Mouse (Mus musculus): Measurements from ENCODE around the gene Pknox2. TPM values are rescaled to one million over a fixed set of nuclear protein-coding genes. Genes with fewer than 3 reads are reported as not detected.

The Pknox2 gene
- polyA plus RNA-seq, 1 experiment from 2014 or later: 5.4 TPM

DNA sequence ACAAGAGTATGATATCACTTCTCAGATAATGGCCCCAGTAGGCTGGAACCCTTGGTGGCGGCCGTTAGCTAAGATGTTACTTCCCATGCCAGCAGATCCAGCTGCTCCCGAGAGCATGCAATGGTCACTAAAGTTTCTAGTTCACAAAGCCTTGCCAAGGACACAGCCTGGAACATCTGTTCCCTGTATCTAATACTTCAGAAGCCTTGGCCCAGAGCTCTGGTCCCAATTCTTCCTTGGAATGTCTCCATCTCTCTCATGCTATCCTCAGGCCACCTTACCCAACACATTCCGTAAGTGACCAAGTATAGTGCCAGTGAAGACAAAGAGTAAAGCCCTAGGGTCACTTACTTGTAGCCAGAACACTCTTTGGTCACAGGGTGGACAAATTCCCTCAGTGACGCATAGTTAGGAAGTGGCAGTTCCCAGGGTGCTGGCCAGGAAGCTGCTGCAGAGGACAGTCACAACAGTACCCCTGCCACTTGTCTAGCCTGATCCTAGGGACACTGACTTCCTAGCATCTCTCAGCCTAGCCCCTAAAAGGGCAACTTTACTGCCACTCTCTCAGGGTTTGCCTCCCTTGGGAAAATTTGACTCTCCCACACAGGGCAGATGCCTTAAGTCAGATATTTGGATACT is 200.0 kb downstream of the Pknox2 start:
- WGBS: 92% methylated on average over 5 of the region's 5 CpGs
- no peak for ATAC-seq (ENCODE audit: low FRiP score, low TSS enrichment)

DNA sequence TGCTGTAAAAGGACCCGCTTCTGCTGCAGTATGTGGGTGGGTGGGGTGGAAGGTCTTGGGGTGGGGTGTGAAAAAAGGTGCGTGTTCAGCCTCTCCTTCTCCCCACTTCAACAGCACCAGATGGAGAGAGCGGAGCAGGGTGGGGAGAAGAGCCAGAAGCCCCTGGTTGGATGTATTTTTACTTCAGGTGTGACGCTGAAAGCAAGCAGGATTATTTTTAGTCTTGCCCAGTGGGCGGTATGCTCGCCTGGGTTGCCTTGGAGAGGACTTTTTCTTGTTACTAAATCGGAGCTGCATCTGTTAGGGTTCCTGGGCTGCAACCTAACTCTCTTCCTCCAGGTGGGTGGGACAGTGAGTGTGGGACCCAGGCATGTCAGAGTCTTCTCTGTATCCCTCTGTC is 202.4 kb downstream of the Pknox2 start:
- Histone ChIP-seq H3K9me3 (ENCODE audit: control insufficient read depth, low read length) (no peaks in the 10 kb centered on the region), H3K27ac (ENCODE audit: low read depth, low read length) (no peak overlapping the region), H3K27me3 (ENCODE audit: control insufficient read depth, insufficient read depth, low read length) (no peaks in the 10 kb centered on the region), H3K4me2 (replicated peaks; ENCODE audit: low read depth, low read length) (no peak overlapping the region), H3K4me1 (ENCODE audit: control insufficient read depth, insufficient read depth, low read length) (peaks cover 14% of the 10 kb centered on the region; the same call in 1 of the 2 replicates), H3K9ac (ENCODE audit: low read depth, low read length) (no peak overlapping the region), H3K4me3 (ENCODE audit: low read length) (no peak overlapping the region), H3K36me3 (ENCODE audit: control insufficient read depth, insufficient read depth, low read length) (no peaks in the 10 kb centered on the region)
- WGBS: 69% methylated on average over 7 of the region's 7 CpGs
- no peak for ATAC-seq (ENCODE audit: low FRiP score, low TSS enrichment)

More for the DNA sequence above, 200.0 kb downstream of the Pknox2 start:
- Histone ChIP-seq H3K4me2 (replicated peaks; ENCODE audit: low read depth, low read length) (no peak overlapping the region), H3K9me3 (ENCODE audit: control insufficient read depth, low read length) (no peaks in the 10 kb centered on the region), H3K4me3 (ENCODE audit: low read length) (no peak overlapping the region), H3K27ac (ENCODE audit: low read depth, low read length) (no peak overlapping the region), H3K4me1 (ENCODE audit: control insufficient read depth, insufficient read depth, low read length) (peaks cover 7% of the 10 kb centered on the region; the same call in 1 of the 2 replicates), H3K9ac (ENCODE audit: low read depth, low read length) (no peak overlapping the region), H3K36me3 (ENCODE audit: control insufficient read depth, insufficient read depth, low read length) (no peaks in the 10 kb centered on the region), H3K27me3 (ENCODE audit: control insufficient read depth, insufficient read depth, low read length) (no peaks in the 10 kb centered on the region)

GRCm38 (mm10) chr9:36942561-36942960 is 204.6 kb downstream of the Pknox2 start:
- WGBS: 91% methylated on average over 2 of the region's 2 CpGs
- no peaks in the 10 kb centered on the region for H3K36me3 ChIP-seq (ENCODE audit: control insufficient read depth, insufficient read depth, low read length)
- H3K4me1 ChIP-seq (ENCODE audit: control insufficient read depth, insufficient read depth, low read length): peaks cover 15% of the 10 kb centered on the region
- no peak overlapping the region for H3K9ac ChIP-seq (ENCODE audit: low read depth, low read length)
- no peak overlapping the region for H3K27ac ChIP-seq (ENCODE audit: low read depth, low read length)
- no peak overlapping the region for H3K4me2 ChIP-seq (replicated peaks; ENCODE audit: low read depth, low read length)
- no peak for ATAC-seq (ENCODE audit: low FRiP score, low TSS enrichment)
- H3K9me3 ChIP-seq (ENCODE audit: control insufficient read depth, low read length): no peaks in the 10 kb centered on the region
- H3K4me3 ChIP-seq (ENCODE audit: low read length): no peak overlapping the region
- H3K27me3 ChIP-seq (ENCODE audit: control insufficient read depth, insufficient read depth, low read length): no peaks in the 10 kb centered on the region

GRCm38 (mm10) chr9:36942131-36942530 is 205.1 kb downstream of the Pknox2 start:
- H3K4me1 ChIP-seq (ENCODE audit: control insufficient read depth, insufficient read depth, low read length): peaks cover 15% of the 10 kb centered on the region
- no peak overlapping the region for H3K4me3 ChIP-seq (ENCODE audit: low read length)
- no peak overlapping the region for H3K9ac ChIP-seq (ENCODE audit: low read depth, low read length)
- ATAC-seq (ENCODE audit: low FRiP score, low TSS enrichment): no peak
- no peaks in the 10 kb centered on the region for H3K9me3 ChIP-seq (ENCODE audit: control insufficient read depth, low read length)
- H3K27me3 ChIP-seq (ENCODE audit: control insufficient read depth, insufficient read depth, low read length): no peaks in the 10 kb centered on the region
- no peaks in the 10 kb centered on the region for H3K36me3 ChIP-seq (ENCODE audit: control insufficient read depth, insufficient read depth, low read length)
- no peak overlapping the region for H3K27ac ChIP-seq (ENCODE audit: low read depth, low read length)
- WGBS: 88% methylated on average over 4 of the region's 4 CpGs
- no peak overlapping the region for H3K4me2 ChIP-seq (replicated peaks; ENCODE audit: low read depth, low read length)

- H3K27me3 ChIP-seq (ENCODE audit: control insufficient read depth, insufficient read depth, low read length): no peaks in the 10 kb centered on the region
- H3K36me3 ChIP-seq (ENCODE audit: control insufficient read depth, insufficient read depth, low read length): no peaks in the 10 kb centered on the region
- 8% methylated on average over 5 of the region's 5 CpGs for WGBS
These were observed 205.6 kb downstream of the Pknox2 start for GRCm38 (mm10) chr9:36941565-36941964.

GRCm38 (mm10) chr9:36938601-36939078 is 208.6 kb downstream of the Pknox2 start:
- Histone ChIP-seq H3K27me3 (ENCODE audit: control insufficient read depth, insufficient read depth, low read length) (no peaks in the 10 kb centered on the region), H3K9me3 (ENCODE audit: control insufficient read depth, low read length) (no peaks in the 10 kb centered on the region), H3K27ac (ENCODE audit: low read depth, low read length) (no peak overlapping the region), H3K4me1 (ENCODE audit: control insufficient read depth, insufficient read depth, low read length) (peaks cover 15% of the 10 kb centered on the region), H3K4me3 (ENCODE audit: low read length) (no peak overlapping the region), H3K4me2 (replicated peaks; ENCODE audit: low read depth, low read length) (no peak overlapping the region), H3K9ac (ENCODE audit: low read depth, low read length) (no peak overlapping the region), H3K36me3 (ENCODE audit: control insufficient read depth, insufficient read depth, low read length) (no peaks in the 10 kb centered on the region)
- no peak for ATAC-seq (ENCODE audit: low FRiP score, low TSS enrichment)
- 36% methylated on average over 8 of the region's 8 CpGs for WGBS

More at GRCm38 (mm10) chr9:36941565-36941964, 205.6 kb downstream of the Pknox2 start:
- H3K4me1 ChIP-seq (ENCODE audit: control insufficient read depth, insufficient read depth, low read length): peaks cover 15% of the 10 kb centered on the region
- no peak overlapping the region for H3K4me2 ChIP-seq (replicated peaks; ENCODE audit: low read depth, low read length)
- no peak overlapping the region for H3K9ac ChIP-seq (ENCODE audit: low read depth, low read length)
- H3K4me3 ChIP-seq (ENCODE audit: low read length): no peak overlapping the region
- no peaks in the 10 kb centered on the region for H3K9me3 ChIP-seq (ENCODE audit: control insufficient read depth, low read length)
- no peak overlapping the region for H3K27ac ChIP-seq (ENCODE audit: low read depth, low read length)
- 0 out of 2 replicates have a peak, but pooled peaks have one; percentile 29 for ATAC-seq (ENCODE audit: low FRiP score, low TSS enrichment)

DNA sequence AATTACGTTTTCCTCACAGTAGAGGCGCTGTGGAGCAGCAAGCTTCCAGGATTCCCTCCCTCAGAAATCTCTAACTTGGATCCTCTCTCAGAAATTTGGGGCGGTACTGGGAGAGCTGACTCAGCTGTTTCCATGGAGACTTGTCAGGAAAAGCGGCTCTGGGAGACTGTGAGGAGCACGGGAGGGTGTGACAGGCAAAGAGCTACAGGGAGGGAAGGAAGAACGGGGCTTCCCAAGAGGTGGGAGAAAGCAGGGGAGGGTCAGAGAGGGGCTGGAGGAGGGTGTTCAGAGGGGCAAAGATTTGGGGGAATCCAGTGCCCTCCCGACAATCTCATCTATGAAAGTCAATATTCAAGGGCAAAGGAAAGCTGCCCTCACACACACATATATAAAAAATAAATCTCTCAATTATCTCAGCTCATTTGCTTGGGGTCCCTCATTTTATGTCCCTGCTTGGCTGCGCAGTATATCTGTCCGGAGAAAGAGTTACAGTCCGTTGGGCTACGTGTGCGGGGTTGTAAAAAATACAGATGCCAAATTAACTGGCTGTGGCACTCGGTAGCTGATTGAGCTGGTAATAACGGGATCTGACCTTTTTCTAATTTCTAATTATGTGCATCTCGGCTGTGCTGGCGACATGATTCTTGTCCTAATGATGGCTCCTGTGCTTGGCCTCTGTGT is 213.3 kb downstream of the Pknox2 start:
- Histone ChIP-seq H3K4me2 (replicated peaks; ENCODE audit: low read depth, low read length) (peak overlapping the region; percentile 34), H3K4me1 (ENCODE audit: control insufficient read depth, insufficient read depth, low read length) (peaks cover 6% of the 10 kb centered on the region), H3K36me3 (ENCODE audit: control insufficient read depth, insufficient read depth, low read length) (no peaks in the 10 kb centered on the region), H3K4me3 (ENCODE audit: low read length) (no peak overlapping the region), H3K27ac (ENCODE audit: low read depth, low read length) (no peak overlapping the region), H3K9ac (ENCODE audit: low read depth, low read length) (no peak overlapping the region), H3K27me3 (ENCODE audit: control insufficient read depth, insufficient read depth, low read length) (no peaks in the 10 kb centered on the region), H3K9me3 (ENCODE audit: control insufficient read depth, low read length) (no peaks in the 10 kb centered on the region)
- 16% methylated on average over 16 of the region's 16 CpGs for WGBS
- ATAC-seq (ENCODE audit: low FRiP score, low TSS enrichment): peak; percentile 94

GRCm38 (mm10) chr9:36932950-36933812 is 214.0 kb downstream of the Pknox2 start:
- no peak overlapping the region for H3K9ac ChIP-seq (ENCODE audit: low read depth, low read length)
- no peaks in the 10 kb centered on the region for H3K36me3 ChIP-seq (ENCODE audit: control insufficient read depth, insufficient read depth, low read length)
- H3K4me2 ChIP-seq (replicated peaks; ENCODE audit: low read depth, low read length): no peak overlapping the region
- no peaks in the 10 kb centered on the region for H3K4me1 ChIP-seq (ENCODE audit: control insufficient read depth, insufficient read depth, low read length)
- no peak overlapping the region for H3K27ac ChIP-seq (ENCODE audit: low read depth, low read length)
- H3K9me3 ChIP-seq (ENCODE audit: control insufficient read depth, low read length): no peaks in the 10 kb centered on the region
- peak; percentile 25; the same call in 1 of the 2 replicates for ATAC-seq (ENCODE audit: low FRiP score, low TSS enrichment)
- no peaks in the 10 kb centered on the region for H3K27me3 ChIP-seq (ENCODE audit: control insufficient read depth, insufficient read depth, low read length)
- H3K4me3 ChIP-seq (ENCODE audit: low read length): no peak overlapping the region
- WGBS: 62% methylated on average over 12 of the region's 12 CpGs

Data from kidney, embryonic 14.5 days (tissue).